Mouse (Mus musculus) limb, embryonic 15.5 days (tissue): Measurements from ENCODE around the gene Cby1. TPM values are rescaled to one million over a fixed set of nuclear protein-coding genes. Genes with fewer than 3 reads are reported as not detected.

ENCODE experiments used
- ATAC-seq: fragments of 200-750 bp; cut with Nextera tagmentation; 2 replicates; pipeline ENCODE4 v1.8.0; 2017; ENCODE audit warnings: low read depth, moderate TSS enrichment; ENCODE audit not compliant: insufficient number of reproducible peaks, low FRiP score, low TSS enrichment
- H3K27ac ChIP-seq: fragments of 300-500 bp; sonication (generic); 2 replicates; pipeline ENCODE4 v1.5.1; 2015; ENCODE audit warnings: moderate library complexity, mild to moderate bottlenecking, inconsistent platforms
- H3K27me3 ChIP-seq: fragments of 300-500 bp; sonication (generic); 2 replicates; pipeline ENCODE4 v1.6.1; 2015; ENCODE audit warnings: inconsistent platforms
- H3K36me3 ChIP-seq: fragments of 300-500 bp; sonication (generic); 2 replicates; pipeline ENCODE4 v1.6.1; 2015; ENCODE audit warnings: inconsistent platforms
- H3K4me1 ChIP-seq: fragments of 300-500 bp; sonication (generic); 2 replicates; pipeline ENCODE4 v1.6.1; 2015; ENCODE audit warnings: inconsistent platforms
- H3K4me2 ChIP-seq: fragments of 300-500 bp; sonication (generic); 2 replicates; pipeline ENCODE4 v1.6.1; 2015; ENCODE audit warnings: mild to moderate bottlenecking, inconsistent platforms
- H3K4me3 ChIP-seq: fragments of 300-500 bp; sonication (generic); 2 replicates; pipeline ENCODE4 v1.5.1; 2015; ENCODE audit warnings: mild to moderate bottlenecking, inconsistent platforms
- H3K9ac ChIP-seq: fragments of 300-500 bp; sonication (generic); 2 replicates; pipeline ENCODE4 v1.6.1; 2015; ENCODE audit warnings: inconsistent platforms
- H3K9me3 ChIP-seq: fragments of 300-500 bp; sonication (generic); 2 replicates; pipeline ENCODE4 v1.6.1; 2016; ENCODE audit warnings: inconsistent platforms
- WGBS: fragments of 180-500 bp; shearing (Covaris S2); methylation state at CpG from one replicate; pipeline ENCODE4 v1.1.7; 2015; 5-methylcytosine and 5-hydroxymethylcytosine counted together
- polyA plus RNA-seq: library from polyadenylated mRNA; unstranded; fragments of >200 nt; fragmentation: Nextera tagmentation; extraction: Ambion mirVana; gene quantifications from 2 replicates; pipeline ENCODE4 v1.2.1, GENCODE M21; 2015

Cby1 gene
- polyA plus RNA-seq, 1 experiment from 2014 or later, result 49.3 TPM

DNA sequence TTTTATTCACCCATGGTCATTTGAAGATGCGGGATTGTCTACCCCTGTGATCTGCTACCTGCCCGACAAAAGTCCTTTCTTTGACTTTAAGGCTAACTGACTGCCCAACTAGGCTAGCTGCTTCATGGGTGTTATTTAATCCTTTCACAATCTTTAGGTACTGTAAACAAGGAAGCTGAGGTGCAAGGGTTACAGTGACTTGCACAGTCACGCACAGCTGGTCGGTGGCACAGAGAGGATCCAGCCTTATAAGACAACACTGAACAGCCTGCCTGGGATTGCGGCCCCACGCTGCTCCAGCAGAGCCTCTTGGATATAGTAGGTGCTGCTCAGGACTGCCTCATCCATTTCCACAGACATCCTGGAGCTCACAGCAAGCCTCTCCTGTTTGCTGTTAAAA lies 24.1 kb downstream of the Cby1 start:
- Histone ChIP-seq H3K4me2 (no peak overlapping the region), H3K9me3 (no peaks in the 10 kb centered on the region)

DNA sequence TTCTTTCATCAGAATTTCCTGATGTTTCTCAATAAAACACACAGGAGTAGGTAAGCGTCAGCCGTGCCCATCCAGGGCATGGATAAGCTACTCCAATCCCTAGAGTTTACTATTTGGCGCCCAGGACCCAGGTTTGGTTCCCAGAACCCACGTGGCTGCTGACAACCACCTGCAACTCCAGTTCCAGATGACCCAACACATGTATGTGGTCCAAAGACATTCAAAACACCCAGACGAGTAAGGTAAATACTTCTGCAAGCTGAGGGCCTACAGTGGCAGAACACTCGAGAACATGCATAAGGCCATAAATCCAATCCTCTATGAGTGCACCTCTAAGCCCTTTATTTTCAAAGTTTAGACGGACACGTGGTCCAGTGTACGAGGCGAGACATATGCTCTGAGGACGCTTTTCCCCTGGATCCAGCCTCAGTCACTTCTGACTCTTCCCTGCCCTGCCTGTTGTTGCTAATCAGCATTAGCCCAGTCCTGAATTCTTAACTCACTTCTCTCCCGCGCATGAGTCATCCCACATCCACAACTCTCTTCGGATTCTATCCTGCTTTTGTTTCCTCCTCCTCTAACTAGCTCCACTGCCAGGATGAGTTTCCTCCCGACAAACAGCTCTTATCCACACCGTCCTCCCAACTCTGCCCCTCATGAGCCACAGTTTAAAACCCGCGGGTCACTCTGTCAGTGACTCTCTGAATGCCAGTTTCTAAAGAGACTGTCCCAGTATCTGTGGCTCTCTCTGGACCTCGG lies 24.9 kb downstream of the Cby1 start:
- 75% methylated on average over 19 of the region's 19 CpGs for WGBS
- no peaks in the 10 kb centered on the region for H3K9me3 ChIP-seq
- H3K4me2 ChIP-seq, result peak overlapping the region; percentile 67
- peaks cover 6% of the 10 kb centered on the region; the same call in 1 of the 2 replicates for H3K36me3 ChIP-seq
- no peaks in the 10 kb centered on the region for H3K27me3 ChIP-seq
- no peak overlapping the region for H3K27ac ChIP-seq
- 0 out of 2 replicates have a peak overlapping the region, but pooled peaks have one; percentile 9 for H3K4me3 ChIP-seq
- 0 out of 2 replicates have a peak overlapping the region, but pooled peaks have one; percentile 3 for H3K9ac ChIP-seq
- ATAC-seq, result no peak
- H3K4me1 ChIP-seq, result peaks cover 55% of the 10 kb centered on the region

More for the DNA sequence above, 24.1 kb downstream of the Cby1 start:
- Histone ChIP-seq H3K36me3 (peaks cover 6% of the 10 kb centered on the region; the same call in 1 of the 2 replicates), H3K4me1 (peaks cover 50% of the 10 kb centered on the region), H3K27me3 (no peaks in the 10 kb centered on the region), H3K27ac (no peak overlapping the region), H3K4me3 (no peak overlapping the region), H3K9ac (no peak overlapping the region)
- ATAC-seq, result no peak
- 93% methylated on average over 6 of the region's 6 CpGs for WGBS

DNA sequence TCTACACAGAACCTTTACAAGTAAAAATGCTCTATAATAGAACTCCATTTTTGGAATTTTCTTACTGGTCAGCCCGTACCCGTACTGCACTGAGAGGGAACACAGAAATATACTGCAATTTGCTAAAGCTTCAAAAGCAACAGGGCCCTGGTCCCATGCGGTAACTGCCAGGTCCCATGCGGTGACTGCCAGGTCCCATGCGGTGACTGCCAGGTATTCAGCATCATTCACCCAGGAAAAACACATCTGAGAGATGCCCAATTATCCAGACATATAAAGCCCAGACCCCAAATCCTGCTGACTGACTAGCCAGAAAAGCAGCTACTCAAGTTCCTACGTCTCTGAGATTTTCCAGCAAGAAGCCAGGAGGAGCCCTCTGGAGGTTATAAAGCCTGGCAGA lies 25.6 kb downstream of the Cby1 start:
- H3K27ac ChIP-seq, result no peak overlapping the region
- 74% methylated on average over 6 of the region's 6 CpGs for WGBS
- H3K4me3 ChIP-seq, result peak overlapping the region; percentile 87
- ATAC-seq, result no peak
- H3K4me1 ChIP-seq, result peaks cover 59% of the 10 kb centered on the region
- H3K9me3 ChIP-seq, result no peaks in the 10 kb centered on the region
- 0 out of 2 replicates have a peak overlapping the region, but pooled peaks have one; percentile 15 for H3K9ac ChIP-seq
- H3K27me3 ChIP-seq, result no peaks in the 10 kb centered on the region
- H3K4me2 ChIP-seq, result peak overlapping the region; percentile 67
- peaks cover 5% of the 10 kb centered on the region; the same call in 1 of the 2 replicates for H3K36me3 ChIP-seq

DNA sequence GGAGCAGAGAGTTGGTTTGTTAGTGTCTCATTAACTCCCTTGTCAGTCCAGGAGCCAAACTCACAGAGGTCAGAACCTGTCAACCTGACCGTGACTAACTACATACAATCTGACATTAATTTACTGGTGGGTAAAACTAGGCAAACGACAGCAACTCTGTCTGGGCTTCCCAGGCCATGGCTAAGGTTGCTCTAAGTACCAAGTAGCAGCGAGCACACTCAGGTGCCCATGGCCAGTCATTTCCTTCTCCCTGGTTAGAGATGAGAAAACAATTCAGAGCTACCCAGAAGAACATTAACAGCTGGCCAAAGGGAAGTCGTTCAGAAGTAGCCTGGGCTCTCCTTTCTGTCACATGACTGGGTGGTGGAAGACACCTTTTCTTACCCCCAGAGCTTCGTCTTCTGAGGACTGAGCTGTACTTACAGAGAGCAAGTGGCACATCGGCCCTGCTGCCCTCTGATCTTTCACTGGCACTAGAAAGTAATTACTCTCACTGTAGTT lies 26.2 kb downstream of the Cby1 start:
- Histone ChIP-seq H3K4me3 (peak overlapping the region; percentile 87), H3K4me1 (peaks cover 64% of the 10 kb centered on the region), H3K27ac (no peak overlapping the region), H3K9ac (0 out of 2 replicates have a peak overlapping the region, but pooled peaks have one; percentile 15), H3K36me3 (0 out of 2 replicates have a peak, but pooled peaks cover 3% of the 10 kb centered on the region), H3K9me3 (no peaks in the 10 kb centered on the region), H3K27me3 (no peaks in the 10 kb centered on the region), H3K4me2 (peak overlapping the region; percentile 67)
- ATAC-seq, result no peak
- 21% methylated on average over 6 of the region's 6 CpGs for WGBS

DNA sequence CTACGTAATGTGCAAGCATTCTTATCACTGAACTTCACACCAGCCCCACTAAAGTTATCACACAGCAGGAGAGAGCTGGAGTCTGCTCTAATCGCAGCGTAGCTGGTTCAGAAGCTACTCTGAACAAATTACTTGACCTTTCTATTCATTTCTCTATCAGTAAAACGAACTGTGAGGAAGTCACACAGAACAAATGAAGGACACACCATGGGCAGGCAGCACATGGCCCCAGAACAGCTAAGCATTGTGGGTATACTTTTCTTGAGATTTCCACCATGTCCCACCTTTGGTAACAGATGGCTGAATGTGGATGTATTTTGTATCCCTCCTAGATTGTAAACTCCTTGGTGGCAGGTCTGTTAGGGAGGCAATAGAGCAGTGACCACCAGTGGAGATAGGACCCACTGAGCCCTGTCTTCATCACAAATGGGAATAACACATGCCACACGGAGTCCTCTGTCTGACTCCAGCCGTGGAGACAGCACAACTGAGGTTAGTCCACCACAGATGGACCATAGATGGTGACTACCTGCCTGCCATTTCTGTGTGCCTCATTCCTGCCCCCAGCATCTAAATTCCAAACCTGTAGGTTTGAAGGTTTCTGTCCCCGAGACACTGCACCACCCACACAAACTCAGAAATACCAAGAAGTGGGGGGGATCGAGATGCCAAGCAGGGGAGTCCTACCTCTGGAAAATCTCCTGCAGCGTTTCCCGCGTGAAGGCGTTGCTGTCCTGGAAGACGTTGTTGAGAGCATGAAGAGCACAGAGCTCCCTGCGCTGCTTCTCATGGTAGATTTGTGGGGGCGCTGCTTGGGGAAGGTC lies 27.3 kb downstream of the Cby1 start:
- no peaks in the 10 kb centered on the region for H3K27me3 ChIP-seq
- H3K4me1 ChIP-seq, result peaks cover 63% of the 10 kb centered on the region
- H3K4me2 ChIP-seq, result peak overlapping the region; percentile 67
- no peak overlapping the region for H3K9ac ChIP-seq
- H3K9me3 ChIP-seq, result no peaks in the 10 kb centered on the region
- 13% methylated on average over 15 of the region's 15 CpGs for WGBS
- peak overlapping the region; percentile 87 for H3K4me3 ChIP-seq
- no peak for ATAC-seq
- H3K36me3 ChIP-seq, result 0 out of 2 replicates have a peak, but pooled peaks cover 3% of the 10 kb centered on the region
- H3K27ac ChIP-seq, result no peak overlapping the region

DNA sequence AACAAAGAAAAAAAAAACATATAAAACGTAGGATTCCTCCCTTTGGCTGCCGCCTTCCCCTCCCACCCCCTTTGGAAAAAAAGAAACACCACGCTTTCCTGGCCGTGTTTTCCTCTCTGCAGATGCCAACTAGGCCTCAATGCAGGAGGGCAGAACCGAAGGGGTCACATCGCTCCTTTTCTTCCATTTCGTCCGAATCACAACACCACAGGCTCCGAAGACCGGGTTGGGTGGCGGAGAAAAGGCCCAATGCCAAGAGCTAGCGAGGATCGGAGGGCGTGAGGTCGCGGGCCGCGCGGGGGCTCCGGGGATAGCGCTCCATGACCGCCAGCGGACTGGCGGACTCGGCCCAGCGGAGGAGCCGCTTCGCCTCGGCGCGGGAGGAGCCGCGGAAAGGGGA lies 28.2 kb downstream of the Cby1 start:
- no peaks in the 10 kb centered on the region for H3K27me3 ChIP-seq
- H3K4me1 ChIP-seq, result peaks cover 68% of the 10 kb centered on the region
- peak overlapping the region; percentile 88 for H3K9ac ChIP-seq
- under 1% methylated on average over 33 of the region's 33 CpGs for WGBS
- H3K27ac ChIP-seq, result peak overlapping the region; percentile 98
- peak overlapping the region; percentile 67 for H3K4me2 ChIP-seq
- H3K4me3 ChIP-seq, result peak overlapping the region; percentile 87
- ATAC-seq, result no peak
- H3K36me3 ChIP-seq, result no peaks in the 10 kb centered on the region
- no peaks in the 10 kb centered on the region for H3K9me3 ChIP-seq

DNA sequence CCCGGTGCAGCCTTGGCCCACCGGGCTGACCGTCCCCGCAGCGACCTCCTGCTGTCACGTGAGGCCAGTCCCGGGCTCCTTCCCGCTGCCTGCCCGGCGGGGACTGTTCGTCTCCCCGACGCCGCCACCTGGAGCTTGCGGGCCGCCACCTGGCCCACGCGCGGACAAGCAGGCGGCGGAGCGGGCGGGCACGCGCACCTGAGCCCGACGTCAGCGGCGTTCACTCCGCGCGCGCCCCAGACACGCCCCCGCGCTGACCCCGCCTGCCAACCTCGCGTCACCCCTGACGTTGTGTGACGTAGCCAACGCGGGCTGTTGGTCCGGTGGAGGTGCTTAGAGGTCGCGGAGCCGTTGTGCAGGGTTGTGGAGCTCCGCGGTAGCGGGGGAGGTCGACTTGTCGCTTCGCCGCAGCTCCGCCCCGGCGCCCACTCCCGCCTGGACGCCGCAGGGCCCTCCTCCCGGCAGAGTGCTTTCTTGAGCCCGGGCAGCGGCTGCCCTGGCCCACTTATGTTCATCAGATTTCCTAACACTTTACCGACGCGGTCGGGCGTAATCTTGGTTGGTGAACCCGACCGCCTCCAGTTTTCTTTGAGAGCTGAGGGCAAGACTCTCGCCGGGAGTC lies 28.8 kb downstream of the Cby1 start, which contains the start of gene Josd1:
TSS of gene Josd1 (minus strand) at position 274 of the 622 bp plus-strand sequence.
- Histone ChIP-seq H3K4me1 (peaks cover 71% of the 10 kb centered on the region), H3K27me3 (no peaks in the 10 kb centered on the region), H3K9ac (peak within 1 kb of the TSS; percentile 88), H3K9me3 (no peaks in the 10 kb centered on the region), H3K27ac (peak within 1 kb of the TSS; percentile 98), H3K4me2 (peak within 1 kb of the TSS; percentile 67), H3K36me3 (no peaks in the 10 kb centered on the region), H3K4me3 (peak within 1 kb of the TSS; percentile 87)
- under 1% methylated on average over 59 of the region's 72 CpGs for WGBS
- ATAC-seq, result peak; percentile 68

DNA sequence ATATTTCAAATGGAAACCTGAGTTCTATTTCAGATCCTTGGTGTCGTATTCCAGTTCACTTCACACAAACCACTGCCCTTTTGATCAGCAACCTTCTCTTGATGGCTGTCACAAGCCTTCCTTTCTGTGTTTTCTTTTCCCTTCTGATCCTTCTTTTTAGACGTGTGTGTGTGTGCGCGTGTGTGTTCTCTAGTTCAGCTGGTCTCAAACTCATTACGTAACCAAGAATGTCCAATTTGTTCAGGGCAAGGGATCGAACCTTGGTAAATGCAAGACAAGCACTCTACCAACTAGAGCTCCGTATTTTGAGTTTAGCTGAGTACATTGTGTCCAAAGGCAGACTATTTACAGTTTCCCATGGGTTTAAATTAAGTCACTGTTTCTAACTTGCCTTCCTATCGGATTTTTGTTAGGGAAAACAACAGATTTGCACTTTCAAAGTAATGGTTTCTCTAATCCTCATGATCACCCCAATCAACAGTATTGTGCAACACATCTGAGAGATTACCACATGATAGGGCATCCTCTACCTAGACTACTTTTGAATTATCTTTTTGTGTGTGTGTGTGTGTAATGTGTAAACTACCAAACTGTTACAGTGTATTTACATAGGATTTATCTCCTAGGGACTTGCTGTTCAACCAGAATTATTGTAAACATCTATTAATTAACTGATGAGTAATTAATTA lies 29.4 kb downstream of the Cby1 start:
- H3K36me3 ChIP-seq, result no peaks in the 10 kb centered on the region
- no peaks in the 10 kb centered on the region for H3K9me3 ChIP-seq
- peaks cover 66% of the 10 kb centered on the region for H3K4me1 ChIP-seq
- peak overlapping the region; percentile 88; the same call in 1 of the 2 replicates for H3K9ac ChIP-seq
- peak overlapping the region; percentile 98 for H3K27ac ChIP-seq
- WGBS, result 4% methylated on average over 8 of the region's 8 CpGs
- H3K4me3 ChIP-seq, result peak overlapping the region; percentile 87
- ATAC-seq, result no peak
- peak overlapping the region; percentile 67 for H3K4me2 ChIP-seq
- no peaks in the 10 kb centered on the region for H3K27me3 ChIP-seq

DNA sequence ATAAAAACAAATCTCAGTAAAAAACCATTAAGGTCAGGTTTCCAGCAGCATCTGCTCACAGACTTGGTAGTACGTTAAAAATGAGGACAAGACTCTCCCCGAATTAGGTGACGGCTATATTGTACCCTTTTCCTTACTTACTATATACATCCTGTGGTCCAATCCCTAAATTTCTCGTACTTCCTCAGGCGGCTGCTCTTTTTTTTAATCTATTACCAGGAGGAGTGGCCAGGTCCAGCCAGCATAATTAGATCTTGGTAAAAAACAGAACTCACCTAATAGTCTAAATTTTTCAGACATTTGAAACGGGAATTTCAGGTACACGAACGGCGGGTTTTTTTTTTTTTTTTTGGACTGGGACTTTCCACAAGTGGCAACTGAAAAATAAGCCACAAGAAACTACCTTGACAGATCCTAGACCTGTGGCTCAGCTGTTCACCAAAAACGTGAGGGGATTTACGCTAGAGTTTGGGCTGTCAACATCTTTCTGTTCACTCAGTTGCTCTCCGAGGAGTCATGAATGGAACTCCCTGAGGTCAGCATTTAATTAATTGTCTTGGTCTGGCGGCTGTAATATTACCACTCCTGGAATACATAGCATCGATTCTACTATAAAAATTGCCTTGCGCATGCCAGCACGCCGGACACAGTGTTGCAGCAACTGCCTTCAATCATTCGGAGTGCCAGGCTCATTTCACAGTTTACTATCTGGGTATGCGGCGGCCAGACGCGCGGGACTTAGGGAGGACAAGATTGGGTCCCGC lies 30.8 kb downstream of the Cby1 start:
- Histone ChIP-seq H3K9me3 (no peaks in the 10 kb centered on the region), H3K4me2 (peak overlapping the region; percentile 93), H3K4me3 (peak overlapping the region; percentile 97), H3K4me1 (peaks cover 51% of the 10 kb centered on the region), H3K36me3 (peaks cover 8% of the 10 kb centered on the region), H3K27me3 (no peaks in the 10 kb centered on the region), H3K27ac (peak overlapping the region; percentile 69), H3K9ac (no peak overlapping the region)
- 11% methylated on average over 24 of the region's 24 CpGs for WGBS
- no peak for ATAC-seq

DNA sequence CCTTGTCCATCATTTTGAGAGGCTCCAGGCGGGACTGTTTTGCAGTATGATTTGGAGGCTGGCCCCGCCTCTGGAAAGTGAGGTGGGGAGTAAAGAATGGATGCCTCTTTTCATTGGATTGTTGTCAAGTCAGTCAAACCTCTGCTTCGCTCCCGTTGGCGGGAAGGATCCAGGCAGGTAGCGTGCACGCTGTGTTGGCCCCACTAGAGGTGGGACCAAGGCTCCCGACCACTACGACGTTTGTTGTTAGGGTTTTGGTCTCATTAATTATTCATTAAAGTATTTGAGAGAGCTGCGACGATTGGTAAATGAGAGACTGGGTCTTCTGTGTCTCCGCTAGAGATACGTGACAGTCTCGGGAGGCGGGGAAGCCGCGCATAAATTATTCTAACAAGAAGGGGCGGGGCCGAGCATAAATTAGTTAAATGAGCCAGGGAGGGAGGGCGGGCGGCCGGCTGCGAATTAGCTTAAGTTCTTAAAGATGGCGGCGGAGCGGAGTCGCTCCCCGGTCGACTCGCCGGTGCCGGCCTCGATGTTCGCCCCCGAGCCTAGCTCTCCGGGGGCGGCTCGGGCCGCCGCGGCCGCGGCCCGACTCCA lies 31.5 kb downstream of the Cby1 start, which contains the start of gene Gtpbp1:
TSS of gene Gtpbp1 (plus strand) at position 420 of the 597 bp plus-strand sequence.
- under 1% methylated on average over 45 of the region's 45 CpGs for WGBS

More for the DNA sequence above, 31.5 kb downstream of the Cby1 start, which contains the start of gene Gtpbp1:
- ATAC-seq, result peak; percentile 96
- Histone ChIP-seq H3K27ac (peak within 1 kb of the TSS; percentile 87), H3K9ac (peak within 1 kb of the TSS; percentile 83), H3K4me1 (peaks cover 45% of the 10 kb centered on the region), H3K4me2 (peak within 1 kb of the TSS; percentile 93), H3K27me3 (no peaks in the 10 kb centered on the region), H3K9me3 (no peaks in the 10 kb centered on the region), H3K4me3 (peak within 1 kb of the TSS; percentile 97), H3K36me3 (peaks cover 14% of the 10 kb centered on the region)
